Mouse (Mus musculus): ENCODE measurements at regions not wholly inside any gene's neighbourhood (a gene's known extent, or its start where the extent isn't known, plus 50 kb on each side); places are given as distances from the start of the nearest gene placed in this dataset.

DNA sequence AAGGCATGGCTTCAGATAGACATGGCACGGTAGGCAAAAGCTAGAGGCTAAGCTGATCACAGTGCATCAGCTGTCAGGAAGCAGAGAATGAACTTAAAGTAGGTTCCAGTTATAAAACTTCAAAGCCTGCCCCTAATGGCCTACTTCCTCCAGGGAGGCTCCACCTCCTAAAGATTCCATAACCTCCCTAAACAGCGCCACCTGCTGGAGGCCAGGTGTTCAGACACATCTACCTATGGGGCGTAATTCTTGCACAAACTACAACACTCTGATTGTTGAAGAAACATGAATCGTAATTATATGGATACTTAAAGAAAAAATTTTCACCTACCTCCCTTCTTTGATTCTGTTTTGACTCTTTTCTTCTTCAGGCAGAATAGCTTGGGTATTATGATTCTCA, 277.0 kb upstream of the Tmem132c start:
- H3K27me3 ChIP-seq (ENCODE audit: control insufficient read depth, insufficient read depth, low read length): no peaks in the 10 kb centered on the region
- H3K4me1 ChIP-seq (ENCODE audit: control insufficient read depth, insufficient read depth, low read length): no peaks in the 10 kb centered on the region
- no peak for ATAC-seq (ENCODE audit: low read depth)
- 90% methylated on average over 4 of the region's 4 CpGs for WGBS
- no peak overlapping the region for H3K27ac ChIP-seq (ENCODE audit: low read depth, low read length)
- no peaks in the 10 kb centered on the region for H3K36me3 ChIP-seq (ENCODE audit: control insufficient read depth, insufficient read depth, low read length)
- H3K9ac ChIP-seq (replicated peaks; ENCODE audit: low read depth, low read length): no peak overlapping the region
- H3K4me2 ChIP-seq (ENCODE audit: low read depth, low read length): no peak overlapping the region
- H3K4me3 ChIP-seq (ENCODE audit: low read depth, low read length): no peak overlapping the region
- H3K9me3 ChIP-seq (ENCODE audit: control insufficient read depth, low read length): no peaks in the 10 kb centered on the region

- Histone ChIP-seq H3K4me1 (ENCODE audit: control insufficient read depth, insufficient read depth, low read length) (no peaks in the 10 kb centered on the region), H3K9me3 (ENCODE audit: control insufficient read depth, low read length) (no peaks in the 10 kb centered on the region), H3K4me2 (ENCODE audit: low read depth, low read length) (no peak overlapping the region), H3K27me3 (ENCODE audit: control insufficient read depth, insufficient read depth, low read length) (no peaks in the 10 kb centered on the region), H3K4me3 (ENCODE audit: low read depth, low read length) (no peak overlapping the region), H3K27ac (ENCODE audit: low read depth, low read length) (no peak overlapping the region), H3K9ac (replicated peaks; ENCODE audit: low read depth, low read length) (no peak overlapping the region), H3K36me3 (ENCODE audit: control insufficient read depth, insufficient read depth, low read length) (no peaks in the 10 kb centered on the region)
- WGBS: 81% methylated on average over 4 of the region's 4 CpGs
- ATAC-seq (ENCODE audit: low read depth): no peak
Observed at GRCm38 (mm10) chr5:126967076-126967475, 274.5 kb upstream of the Tmem132c start.

GRCm38 (mm10) chr5:126969373-126969772, 272.2 kb upstream of the Tmem132c start:
- Histone ChIP-seq H3K27ac (ENCODE audit: low read depth, low read length) (no peak overlapping the region), H3K36me3 (ENCODE audit: control insufficient read depth, insufficient read depth, low read length) (no peaks in the 10 kb centered on the region), H3K9ac (replicated peaks; ENCODE audit: low read depth, low read length) (no peak overlapping the region), H3K27me3 (ENCODE audit: control insufficient read depth, insufficient read depth, low read length) (no peaks in the 10 kb centered on the region), H3K4me2 (ENCODE audit: low read depth, low read length) (no peak overlapping the region), H3K9me3 (ENCODE audit: control insufficient read depth, low read length) (no peaks in the 10 kb centered on the region), H3K4me1 (ENCODE audit: control insufficient read depth, insufficient read depth, low read length) (no peaks in the 10 kb centered on the region), H3K4me3 (ENCODE audit: low read depth, low read length) (no peak overlapping the region)
- no peak for ATAC-seq (ENCODE audit: low read depth)
- 89% methylated on average over 8 of the region's 8 CpGs for WGBS

- no peak for ATAC-seq (ENCODE audit: low read depth)
- 39% methylated on average over 2 of the region's 2 CpGs for WGBS
Observed at GRCm38 (mm10) chr5:126971284-126971683, 270.3 kb upstream of the Tmem132c start.

DNA sequence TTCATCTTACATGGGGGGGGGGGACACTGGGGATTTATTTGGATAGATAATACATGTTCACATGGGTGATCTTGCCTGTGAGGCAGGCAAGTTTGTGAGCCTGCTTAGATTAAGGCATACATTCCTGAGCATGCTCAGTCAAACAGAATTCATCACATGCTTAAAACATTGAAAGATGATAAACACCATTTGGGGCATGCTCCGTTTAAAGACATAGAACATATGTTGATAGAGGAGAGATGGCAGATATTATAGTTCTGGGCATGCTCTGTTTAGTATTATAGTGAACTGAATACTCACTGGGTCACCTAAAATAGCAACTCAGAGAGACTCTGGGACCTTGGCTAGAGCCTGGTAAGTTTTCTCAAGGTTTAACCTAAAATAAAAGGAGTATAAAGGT, 269.6 kb upstream of the Tmem132c start:
- Histone ChIP-seq H3K9me3 (ENCODE audit: control insufficient read depth, low read length) (no peaks in the 10 kb centered on the region), H3K4me1 (ENCODE audit: control insufficient read depth, insufficient read depth, low read length) (no peaks in the 10 kb centered on the region)
- no peak for ATAC-seq (ENCODE audit: low read depth)

More at GRCm38 (mm10) chr5:126971284-126971683, 270.3 kb upstream of the Tmem132c start:
- no peaks in the 10 kb centered on the region for H3K9me3 ChIP-seq (ENCODE audit: control insufficient read depth, low read length)
- no peaks in the 10 kb centered on the region for H3K4me1 ChIP-seq (ENCODE audit: control insufficient read depth, insufficient read depth, low read length)
- no peak overlapping the region for H3K4me3 ChIP-seq (ENCODE audit: low read depth, low read length)
- H3K36me3 ChIP-seq (ENCODE audit: control insufficient read depth, insufficient read depth, low read length): no peaks in the 10 kb centered on the region
- no peak overlapping the region for H3K9ac ChIP-seq (replicated peaks; ENCODE audit: low read depth, low read length)
- H3K27me3 ChIP-seq (ENCODE audit: control insufficient read depth, insufficient read depth, low read length): no peaks in the 10 kb centered on the region
- no peak overlapping the region for H3K4me2 ChIP-seq (ENCODE audit: low read depth, low read length)
- no peak overlapping the region for H3K27ac ChIP-seq (ENCODE audit: low read depth, low read length)

DNA sequence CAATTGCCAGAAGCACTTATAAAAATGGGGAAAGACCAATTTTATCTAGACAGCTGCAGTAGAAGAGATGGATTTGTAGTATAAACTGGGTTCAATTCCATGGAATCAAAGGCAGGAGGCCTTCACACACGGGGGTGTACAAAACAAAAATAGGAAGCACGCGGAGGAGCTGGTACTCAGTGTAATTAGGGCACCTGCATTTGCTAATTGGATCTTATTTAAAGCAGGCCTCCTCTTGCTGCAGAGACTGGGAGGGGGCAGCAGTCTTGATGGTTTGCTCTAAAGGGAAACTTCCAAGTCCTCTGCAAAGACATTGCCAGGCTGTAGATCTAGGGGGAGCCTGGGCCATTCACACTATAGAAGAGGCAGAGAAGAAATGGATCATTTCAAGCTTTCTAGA, 268.2 kb upstream of the Tmem132c start:
- Histone ChIP-seq H3K9me3 (ENCODE audit: control insufficient read depth, low read length) (no peaks in the 10 kb centered on the region), H3K9ac (replicated peaks; ENCODE audit: low read depth, low read length) (no peak overlapping the region), H3K36me3 (ENCODE audit: control insufficient read depth, insufficient read depth, low read length) (no peaks in the 10 kb centered on the region), H3K4me1 (ENCODE audit: control insufficient read depth, insufficient read depth, low read length) (no peaks in the 10 kb centered on the region), H3K4me3 (ENCODE audit: low read depth, low read length) (no peak overlapping the region), H3K27ac (ENCODE audit: low read depth, low read length) (no peak overlapping the region), H3K27me3 (ENCODE audit: control insufficient read depth, insufficient read depth, low read length) (no peaks in the 10 kb centered on the region), H3K4me2 (ENCODE audit: low read depth, low read length) (no peak overlapping the region)
- WGBS: 45% methylated on average over 3 of the region's 3 CpGs
- ATAC-seq (ENCODE audit: low read depth): no peak

More for the DNA sequence above, 269.6 kb upstream of the Tmem132c start:
- Histone ChIP-seq H3K27ac (ENCODE audit: low read depth, low read length) (no peak overlapping the region), H3K9ac (replicated peaks; ENCODE audit: low read depth, low read length) (no peak overlapping the region), H3K4me3 (ENCODE audit: low read depth, low read length) (no peak overlapping the region), H3K27me3 (ENCODE audit: control insufficient read depth, insufficient read depth, low read length) (no peaks in the 10 kb centered on the region), H3K4me2 (ENCODE audit: low read depth, low read length) (no peak overlapping the region), H3K36me3 (ENCODE audit: control insufficient read depth, insufficient read depth, low read length) (no peaks in the 10 kb centered on the region)
- 70% methylated on average over 1 of the region's 1 CpGs for WGBS

DNA sequence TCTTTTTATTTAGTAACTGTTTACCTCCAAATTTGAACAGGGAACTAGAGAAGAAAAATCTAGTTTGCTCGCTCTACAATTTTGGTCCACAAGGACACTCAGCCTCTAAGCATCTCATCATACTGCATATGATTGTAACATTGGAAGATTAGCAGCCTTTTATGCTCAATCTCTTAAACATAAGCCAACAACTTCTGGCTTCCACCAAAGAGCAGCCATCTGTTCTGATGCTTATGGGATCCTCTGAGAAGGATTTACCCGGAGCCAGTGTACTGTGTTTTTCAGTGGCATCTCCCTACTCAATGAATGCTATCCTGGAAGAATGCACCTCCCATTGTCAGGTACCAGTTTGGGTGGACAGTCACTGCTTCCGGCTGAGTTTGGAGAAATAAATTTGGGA, 267.0 kb upstream of the Tmem132c start:
- whole genome bisulfite sequencing: 92% methylated on average over 3 of the region's 3 CpGs
- no peaks in the 10 kb centered on the region for H3K36me3 ChIP-seq (ENCODE audit: control insufficient read depth, insufficient read depth, low read length)
- no peaks in the 10 kb centered on the region for H3K27me3 ChIP-seq (ENCODE audit: control insufficient read depth, insufficient read depth, low read length)
- H3K4me2 ChIP-seq (ENCODE audit: low read depth, low read length): no peak overlapping the region
- no peak overlapping the region for H3K9ac ChIP-seq (replicated peaks; ENCODE audit: low read depth, low read length)
- no peak overlapping the region for H3K4me3 ChIP-seq (ENCODE audit: low read depth, low read length)
- H3K9me3 ChIP-seq (ENCODE audit: control insufficient read depth, low read length): no peaks in the 10 kb centered on the region
- no peak for ATAC-seq (ENCODE audit: low read depth)
- H3K4me1 ChIP-seq (ENCODE audit: control insufficient read depth, insufficient read depth, low read length): no peaks in the 10 kb centered on the region
- H3K27ac ChIP-seq (ENCODE audit: low read depth, low read length): no peak overlapping the region

DNA sequence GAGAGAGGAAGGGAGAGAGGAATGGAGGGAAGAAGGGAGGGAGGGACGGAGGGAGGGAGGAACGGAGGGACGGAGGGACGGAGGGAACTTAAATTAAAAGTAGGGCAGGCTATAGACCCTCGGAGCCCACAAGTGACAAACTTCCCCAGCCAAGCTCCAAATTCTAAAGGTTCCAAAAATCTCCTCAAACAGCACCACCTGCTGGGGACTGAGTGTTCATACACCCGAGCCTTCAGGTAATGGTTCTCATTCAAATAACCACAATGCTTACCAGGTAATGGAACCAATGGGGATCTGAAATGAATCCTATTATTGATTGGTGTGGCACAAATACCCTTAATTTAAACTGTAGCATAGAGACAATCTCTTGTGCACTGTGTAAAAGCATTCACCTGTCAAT, 246.0 kb upstream of the Tmem132c start:
- no peaks in the 10 kb centered on the region for H3K27me3 ChIP-seq (ENCODE audit: control insufficient read depth, insufficient read depth, low read length)
- H3K4me3 ChIP-seq (ENCODE audit: low read depth, low read length): no peak overlapping the region
- no peaks in the 10 kb centered on the region for H3K36me3 ChIP-seq (ENCODE audit: control insufficient read depth, insufficient read depth, low read length)
- no peak overlapping the region for H3K9ac ChIP-seq (replicated peaks; ENCODE audit: low read depth, low read length)
- ATAC-seq (ENCODE audit: low read depth): no peak
- H3K4me2 ChIP-seq (ENCODE audit: low read depth, low read length): no peak overlapping the region
- H3K27ac ChIP-seq (ENCODE audit: low read depth, low read length): no peak overlapping the region
- H3K9me3 ChIP-seq (ENCODE audit: control insufficient read depth, low read length): no peaks in the 10 kb centered on the region
- WGBS: 53% methylated on average over 6 of the region's 6 CpGs
- no peaks in the 10 kb centered on the region for H3K4me1 ChIP-seq (ENCODE audit: control insufficient read depth, insufficient read depth, low read length)

- Histone ChIP-seq H3K27ac (ENCODE audit: low read depth, low read length) (no peak overlapping the region), H3K4me1 (ENCODE audit: control insufficient read depth, insufficient read depth, low read length) (no peaks in the 10 kb centered on the region), H3K9ac (replicated peaks; ENCODE audit: low read depth, low read length) (no peak overlapping the region), H3K4me2 (ENCODE audit: low read depth, low read length) (no peak overlapping the region), H3K4me3 (ENCODE audit: low read depth, low read length) (no peak overlapping the region), H3K27me3 (ENCODE audit: control insufficient read depth, insufficient read depth, low read length) (no peaks in the 10 kb centered on the region), H3K36me3 (ENCODE audit: control insufficient read depth, insufficient read depth, low read length) (no peaks in the 10 kb centered on the region), H3K9me3 (ENCODE audit: control insufficient read depth, low read length) (no peaks in the 10 kb centered on the region)
- WGBS: 80% methylated on average over 3 of the region's 3 CpGs
- ATAC-seq (ENCODE audit: low read depth): no peak
Observed at GRCm38 (mm10) chr5:127014166-127014565, 227.4 kb upstream of the Tmem132c start.
